Mouse (Mus musculus) neural tube, embryonic 11.5 days (tissue): Measurements from ENCODE around the gene Ttc23. TPM values are rescaled to one million over a fixed set of nuclear protein-coding genes. Genes with fewer than 3 reads are reported as not detected.

Experiments
- ATAC-seq: fragments of 200-750 bp; cut with Nextera tagmentation; 2 replicates; pipeline ENCODE4 v1.8.0; 2017; ENCODE audit warnings: moderate number of reproducible peaks, mild to moderate bottlenecking, moderate TSS enrichment, moderate library complexity; ENCODE audit not compliant: insufficient read depth, low FRiP score, low TSS enrichment
- DNase-seq: peaks from one replicate; pipeline ENCODE4 v3.0.0-alpha.2; 2015; ENCODE audit warnings: low spot score
- H3K27ac ChIP-seq: fragments of 300-500 bp; sonication (generic); 2 replicates; pipeline ENCODE4 v1.5.1; 2014; ENCODE audit warnings: low read depth, mild to moderate bottlenecking, low read length
- H3K27me3 ChIP-seq: fragments of 300-500 bp; sonication (generic); 2 replicates; pipeline ENCODE4 v1.6.1; 2014; ENCODE audit warnings: mild to moderate bottlenecking, low read length, mixed read lengths; ENCODE audit not compliant: control insufficient read depth, insufficient read depth
- H3K36me3 ChIP-seq: fragments of 300-500 bp; sonication (generic); 2 replicates; pipeline ENCODE4 v1.6.1; 2014; ENCODE audit warnings: mild to moderate bottlenecking, low read length, moderate library complexity, mixed read lengths; ENCODE audit not compliant: control insufficient read depth, insufficient read depth
- H3K4me1 ChIP-seq: fragments of 300-500 bp; sonication (generic); 2 replicates; pipeline ENCODE4 v1.6.1; 2014; ENCODE audit warnings: low read length, mixed read lengths; ENCODE audit not compliant: control insufficient read depth, insufficient read depth
- H3K4me2 ChIP-seq: fragments of 300-500 bp; sonication (generic); 2 replicates; pipeline ENCODE4 v1.6.1; 2014; ENCODE audit warnings: low read depth, mild to moderate bottlenecking, moderate library complexity
- H3K4me3 ChIP-seq: fragments of 300-500 bp; sonication (generic); 2 replicates; pipeline ENCODE4 v1.5.1; 2014; ENCODE audit warnings: low read depth, low read length
- H3K9ac ChIP-seq: fragments of 300-500 bp; sonication (generic); 2 replicates; pipeline ENCODE4 v1.6.1; 2014; ENCODE audit warnings: mild to moderate bottlenecking, low read length
- H3K9me3 ChIP-seq: fragments of 300-500 bp; sonication (generic); 2 replicates; pipeline ENCODE4 v1.6.1; 2016; ENCODE audit warnings: low read length; ENCODE audit not compliant: control insufficient read depth
- WGBS: fragments of 180-500 bp; shearing (Covaris S2); extraction: QIAGEN DNeasy Blood & Tissue Kit; methylation state at CpG from one replicate; pipeline ENCODE4 v1.1.7; 2014; 5-methylcytosine and 5-hydroxymethylcytosine counted together
- polyA plus RNA-seq: library from polyadenylated mRNA; unstranded; fragments of >200 nt; fragmentation: Nextera tagmentation; extraction: Ambion mirVana; gene quantifications from 2 replicates; pipeline ENCODE4 v1.2.1, GENCODE M21; 2014

The Ttc23 gene
- polyA plus RNA-seq, 1 experiment from 2014 or later, result 35.4 TPM

DNA sequence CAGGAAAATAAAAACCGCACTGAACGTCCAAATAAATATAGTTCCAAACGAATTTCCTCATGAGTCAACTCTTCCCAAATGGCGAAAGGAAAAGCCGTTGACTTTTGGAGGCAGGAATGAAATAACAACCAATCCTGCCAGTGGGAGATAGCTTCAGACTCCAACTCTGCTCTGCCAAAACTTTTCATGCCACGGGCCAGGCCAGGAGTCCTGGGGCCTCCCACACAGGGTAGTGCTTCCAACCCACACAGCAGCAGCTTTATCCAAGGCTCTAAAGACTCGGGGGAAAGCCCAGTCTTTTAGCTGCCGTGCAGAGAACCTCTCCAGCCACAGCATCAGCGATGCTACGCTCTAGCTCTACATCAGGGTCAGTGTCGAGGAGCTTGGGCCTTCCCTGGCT is 107.4 kb downstream of the Ttc23 start:
- Histone ChIP-seq H3K4me1 (peaks cover 4% of the 10 kb centered on the region; the same call in 1 of the 2 replicates), H3K27me3 (peaks cover 7% of the 10 kb centered on the region), H3K4me2 (no peak overlapping the region), H3K9ac (no peak overlapping the region), H3K9me3 (no peaks in the 10 kb centered on the region), H3K36me3 (no peaks in the 10 kb centered on the region), H3K27ac (no peak overlapping the region), H3K4me3 (no peak overlapping the region)
- DNase-seq, result no peak
- 79% methylated on average over 11 of the region's 11 CpGs for WGBS
- no peak for ATAC-seq

GRCm38 (mm10) chr7:67755366-67755765 is 108.2 kb downstream of the Ttc23 start:
- H3K36me3 ChIP-seq, result no peaks in the 10 kb centered on the region
- DNase-seq, result no peak
- 86% methylated on average over 7 of the region's 7 CpGs for WGBS

DNA sequence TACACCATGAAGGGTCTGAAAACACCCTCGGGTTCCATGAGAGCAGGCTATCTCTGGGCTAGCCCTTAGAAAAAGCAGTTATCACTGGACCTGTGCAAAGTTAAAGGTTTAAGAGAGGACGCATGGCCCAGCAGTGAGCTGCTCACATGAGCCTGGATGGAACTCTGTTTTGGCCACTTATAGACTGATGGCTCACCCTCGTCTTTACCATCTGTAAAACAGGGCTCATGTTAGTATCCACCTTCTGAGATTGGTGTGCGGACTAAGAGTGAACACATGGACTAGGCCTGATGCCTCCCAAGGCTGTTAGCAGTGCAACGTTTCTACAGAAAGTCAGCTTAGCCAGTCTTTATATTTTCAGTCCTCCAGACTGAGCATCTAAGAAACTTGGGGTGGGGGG is 109.4 kb downstream of the Ttc23 start:
- H3K27me3 ChIP-seq, result peaks cover 7% of the 10 kb centered on the region
- ATAC-seq, result no peak
- no peak overlapping the region for H3K9ac ChIP-seq

More at GRCm38 (mm10) chr7:67755366-67755765, 108.2 kb downstream of the Ttc23 start:
- peaks cover 7% of the 10 kb centered on the region for H3K27me3 ChIP-seq
- no peaks in the 10 kb centered on the region for H3K9me3 ChIP-seq
- H3K4me3 ChIP-seq, result no peak overlapping the region
- ATAC-seq, result no peak
- H3K9ac ChIP-seq, result no peak overlapping the region
- H3K4me1 ChIP-seq, result peaks cover 4% of the 10 kb centered on the region; the same call in 1 of the 2 replicates
- no peak overlapping the region for H3K27ac ChIP-seq
- H3K4me2 ChIP-seq, result no peak overlapping the region

DNA sequence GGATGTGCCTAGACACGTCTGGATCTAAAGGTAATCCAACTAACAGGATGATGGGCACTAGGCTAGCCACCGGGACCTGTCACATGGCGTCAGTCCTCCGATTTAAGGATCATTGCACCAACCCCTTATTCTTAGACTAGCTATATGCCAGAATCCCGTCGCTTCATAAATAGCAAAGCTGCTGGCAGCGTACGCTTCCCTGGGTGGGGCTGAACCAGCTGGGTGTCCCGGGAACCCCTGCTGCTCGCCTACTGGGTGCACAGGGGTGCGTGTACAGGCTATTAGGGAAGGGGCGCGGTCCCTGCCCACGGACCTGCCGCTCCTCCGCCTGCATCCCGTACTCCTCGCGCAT is 111.3 kb downstream of the Ttc23 start:
- peaks cover 7% of the 10 kb centered on the region for H3K27me3 ChIP-seq
- H3K9ac ChIP-seq, result peak overlapping the region; percentile 54
- WGBS, result under 1% methylated on average over 19 of the region's 19 CpGs
- no peaks in the 10 kb centered on the region for H3K9me3 ChIP-seq
- peak overlapping the region; percentile 54 for H3K4me3 ChIP-seq
- H3K4me1 ChIP-seq, result peaks cover 4% of the 10 kb centered on the region; the same call in 1 of the 2 replicates
- ATAC-seq, result peak; percentile 11; the same call in 1 of the 2 replicates
- DNase-seq, result no peak
- H3K27ac ChIP-seq, result peak overlapping the region; percentile 31; the same call in 1 of the 2 replicates
- no peaks in the 10 kb centered on the region for H3K36me3 ChIP-seq
- H3K4me2 ChIP-seq, result peak overlapping the region; percentile 99

More for the DNA sequence above, 109.4 kb downstream of the Ttc23 start:
- no peak overlapping the region for H3K4me3 ChIP-seq
- peaks cover 4% of the 10 kb centered on the region; the same call in 1 of the 2 replicates for H3K4me1 ChIP-seq
- 81% methylated on average over 5 of the region's 5 CpGs for WGBS
- H3K36me3 ChIP-seq, result no peaks in the 10 kb centered on the region
- H3K4me2 ChIP-seq, result no peak overlapping the region
- no peaks in the 10 kb centered on the region for H3K9me3 ChIP-seq
- no peak overlapping the region for H3K27ac ChIP-seq
- DNase-seq, result no peak

GRCm38 (mm10) chr7:67758858-67759628 is 111.8 kb downstream of the Ttc23 start:
- under 1% methylated on average over 91 of the region's 92 CpGs for WGBS
- Histone ChIP-seq H3K4me1 (peaks cover 4% of the 10 kb centered on the region; the same call in 1 of the 2 replicates), H3K4me3 (peak overlapping the region; percentile 54), H3K4me2 (peak overlapping the region; percentile 99), H3K27ac (peak overlapping the region; percentile 31; the same call in 1 of the 2 replicates), H3K9ac (peak overlapping the region; percentile 54), H3K27me3 (peaks cover 7% of the 10 kb centered on the region), H3K36me3 (no peaks in the 10 kb centered on the region), H3K9me3 (no peaks in the 10 kb centered on the region)
- DNase-seq (peak; percentile 68), ATAC-seq (peak; percentile 73)

DNA sequence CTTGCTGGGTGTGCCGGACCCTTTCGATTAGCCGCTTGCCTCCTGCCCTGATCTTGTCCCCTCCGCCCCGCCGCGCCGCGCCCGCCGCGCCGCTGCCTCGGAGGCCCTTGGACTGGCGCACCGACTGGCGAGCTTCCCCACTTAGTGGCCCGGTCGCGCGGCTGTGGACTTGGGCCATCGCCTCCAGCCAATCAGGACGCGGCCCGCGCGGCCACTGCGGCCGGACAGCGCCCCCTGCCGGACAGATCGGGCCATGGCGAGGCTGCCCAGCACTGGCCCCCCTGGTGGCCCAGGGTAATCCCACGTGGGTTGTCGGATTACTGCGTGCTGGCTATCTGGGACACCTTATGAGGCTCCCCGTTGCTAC is 112.4 kb downstream of the Ttc23 start, which contains the start of gene Synm:
Synm (minus strand) TSS at position 114 of the 367 bp plus-strand sequence.
- peak within 1 kb of the TSS; percentile 31; the same call in 1 of the 2 replicates for H3K27ac ChIP-seq
- H3K4me1 ChIP-seq, result peaks cover 4% of the 10 kb centered on the region; the same call in 1 of the 2 replicates
- peak within 1 kb of the TSS; percentile 54 for H3K4me3 ChIP-seq
- H3K27me3 ChIP-seq, result peaks cover 7% of the 10 kb centered on the region
- WGBS, result under 1% methylated on average over 37 of the region's 37 CpGs
- peak; percentile 94 for DNase-seq
- H3K4me2 ChIP-seq, result peak within 1 kb of the TSS; percentile 99
- ATAC-seq, result peak; percentile 93
- H3K9me3 ChIP-seq, result no peaks in the 10 kb centered on the region
- no peaks in the 10 kb centered on the region for H3K36me3 ChIP-seq
- H3K9ac ChIP-seq, result peak within 1 kb of the TSS; percentile 54

GRCm38 (mm10) chr7:67763625-67764024 is 116.4 kb downstream of the Ttc23 start:
- ATAC-seq (no peak), DNase-seq (no peak)
- Histone ChIP-seq H3K4me1 (peaks cover 2% of the 10 kb centered on the region; the same call in 1 of the 2 replicates), H3K36me3 (no peaks in the 10 kb centered on the region), H3K9ac (no peak overlapping the region), H3K4me2 (no peak overlapping the region), H3K27ac (no peak overlapping the region), H3K9me3 (no peaks in the 10 kb centered on the region), H3K27me3 (peaks cover 4% of the 10 kb centered on the region), H3K4me3 (no peak overlapping the region)
- WGBS, result 81% methylated on average over 3 of the region's 3 CpGs

GRCm38 (mm10) chr7:67768125-67768524 is 120.9 kb downstream of the Ttc23 start:
- Histone ChIP-seq H3K27me3 (no peaks in the 10 kb centered on the region), H3K4me3 (no peak overlapping the region), H3K4me2 (no peak overlapping the region), H3K4me1 (no peaks in the 10 kb centered on the region), H3K27ac (no peak overlapping the region), H3K9ac (no peak overlapping the region), H3K36me3 (no peaks in the 10 kb centered on the region), H3K9me3 (no peaks in the 10 kb centered on the region)
- ATAC-seq, result no peak
- WGBS, result 89% methylated on average over 3 of the region's 3 CpGs
- DNase-seq, result no peak

DNA sequence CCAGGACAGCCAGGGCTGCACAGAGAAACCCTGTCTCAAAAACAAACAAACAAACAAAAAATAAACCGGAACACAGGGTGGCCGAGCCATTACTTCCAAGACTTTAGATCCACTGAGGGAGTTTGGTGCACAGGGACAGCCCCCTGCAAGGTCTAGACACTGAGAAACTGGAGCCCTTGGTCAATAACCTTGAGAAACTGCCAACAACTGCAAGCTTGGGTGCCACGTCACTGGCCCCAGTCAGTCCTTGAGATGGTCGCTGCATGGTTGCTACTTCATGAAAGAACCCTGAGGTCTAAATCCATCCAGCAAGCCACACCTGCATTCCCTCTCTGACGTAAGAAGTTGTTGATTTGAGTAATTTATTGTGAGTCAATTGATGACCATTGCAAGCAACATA is 122.3 kb downstream of the Ttc23 start:
- no peak overlapping the region for H3K4me3 ChIP-seq
- H3K9ac ChIP-seq, result no peak overlapping the region
- no peaks in the 10 kb centered on the region for H3K9me3 ChIP-seq
- H3K36me3 ChIP-seq, result no peaks in the 10 kb centered on the region
- no peak for DNase-seq
- H3K27me3 ChIP-seq, result no peaks in the 10 kb centered on the region
- H3K4me2 ChIP-seq, result no peak overlapping the region
- ATAC-seq, result no peak
- 85% methylated on average over 5 of the region's 5 CpGs for WGBS
- H3K27ac ChIP-seq, result no peak overlapping the region
- H3K4me1 ChIP-seq, result no peaks in the 10 kb centered on the region
